Mouse (Mus musculus): ENCODE results near the gene Mtmr10.

Mtmr10 gene

DNA sequence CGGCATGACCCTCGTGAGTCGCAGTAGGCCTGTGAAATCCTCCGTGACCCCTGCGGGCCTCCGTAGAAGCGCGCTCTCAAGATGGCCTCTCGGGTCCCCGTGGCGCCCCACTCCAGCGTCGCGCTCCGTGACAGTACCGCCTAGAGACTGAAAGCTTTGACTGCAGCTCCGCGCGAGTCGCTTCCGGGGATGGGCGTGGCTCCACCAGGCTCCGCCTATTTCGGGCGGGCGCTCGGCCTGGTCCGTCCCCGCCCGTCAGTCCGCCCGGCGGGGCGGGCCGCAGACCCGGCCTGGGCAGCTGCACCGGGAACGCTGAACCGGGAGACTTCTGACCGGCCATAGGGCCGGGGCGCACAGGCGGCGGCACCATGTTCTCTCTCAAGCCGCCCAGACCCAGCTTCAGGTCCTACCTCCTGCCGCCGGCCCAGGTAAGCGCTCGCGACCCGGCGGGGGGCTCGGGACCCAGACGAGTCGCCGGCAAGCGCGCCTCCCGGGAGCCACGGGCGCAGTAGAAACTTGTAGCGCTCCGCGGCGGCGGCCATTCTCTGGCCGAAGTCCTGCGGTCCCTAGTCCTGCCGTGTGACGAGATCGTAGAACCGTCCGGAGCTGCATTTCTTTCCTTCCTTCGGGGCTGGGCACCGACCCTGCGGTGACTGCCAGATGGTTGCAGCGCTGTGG is at the start of gene Mtmr10:
Mtmr10 (plus strand) TSS at position 240 of the 678 bp plus-strand sequence.
- no peak for TF ChIP-seq NANOG (IDR thresholded peaks at IDR 0.05; ENCODE audit: borderline replicate concordance, low read length)
- TF ChIP-seq POU5F1 (IDR thresholded peaks at IDR 0.05; ENCODE audit: borderline replicate concordance, low read length): no peak
- no peak for TF ChIP-seq CTCF (conservative IDR thresholded peaks at IDR 0.05; ENCODE audit: low read length)
- H3K9me3 ChIP-seq (ENCODE audit: low read length): no peaks in the 10 kb centered on the region
- peak within 1 kb of the TSS; percentile 94 for H3K4me3 ChIP-seq (replicated peaks; ENCODE audit: low read length)
- peaks cover 8% of the 10 kb centered on the region for H3K4me1 ChIP-seq (replicated peaks; ENCODE audit: low read depth, low read length)
- peaks cover 9% of the 10 kb centered on the region for H3K27me3 ChIP-seq (ENCODE audit: insufficient read depth, low read length)
- no peaks in the 10 kb centered on the region; the same call in 1 of the 2 replicates for H3K36me3 ChIP-seq (ENCODE audit: insufficient read depth, low read length)

DNA sequence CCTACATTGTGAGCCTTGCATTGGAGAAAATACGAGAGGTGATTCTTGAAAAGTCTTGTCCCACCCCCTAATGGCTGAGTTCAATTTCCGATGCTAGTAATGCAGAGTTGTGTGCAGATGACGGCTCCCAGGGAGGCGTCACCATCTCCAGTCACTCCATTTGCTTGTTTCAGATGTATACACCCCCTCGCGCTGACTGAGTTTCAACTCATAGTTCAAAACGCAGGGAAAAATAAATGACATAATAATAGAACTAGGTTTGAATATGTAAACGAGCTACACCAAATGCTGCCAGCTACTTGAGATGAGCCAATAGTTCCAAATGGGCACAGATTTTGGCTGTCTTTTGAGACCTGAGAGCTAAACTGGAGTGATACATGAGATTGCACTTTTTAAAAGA is 49.7 kb upstream of the Mtmr10 start:
- no peaks in the 10 kb centered on the region for H3K9me3 ChIP-seq (ENCODE audit: low read length)
- TF ChIP-seq POU5F1 (IDR thresholded peaks at IDR 0.05; ENCODE audit: borderline replicate concordance, low read length) (no peak), CTCF (conservative IDR thresholded peaks at IDR 0.05; ENCODE audit: low read length) (no peak), NANOG (IDR thresholded peaks at IDR 0.05; ENCODE audit: borderline replicate concordance, low read length) (no peak)
- no peak overlapping the region for H3K4me3 ChIP-seq (replicated peaks; ENCODE audit: low read length)
- no peaks in the 10 kb centered on the region for H3K36me3 ChIP-seq (ENCODE audit: insufficient read depth, low read length)
- peaks cover 4% of the 10 kb centered on the region; the same call in 1 of the 2 replicates for H3K4me1 ChIP-seq (replicated peaks; ENCODE audit: low read depth, low read length)
- no peaks in the 10 kb centered on the region; the same call in 1 of the 2 replicates for H3K27me3 ChIP-seq (ENCODE audit: insufficient read depth, low read length)

GRCm38 (mm10) chr7:64238410-64239086 is 48.9 kb upstream of the Mtmr10 start:
- no peaks in the 10 kb centered on the region; the same call in 1 of the 2 replicates for H3K27me3 ChIP-seq (ENCODE audit: insufficient read depth, low read length)
- peaks cover 4% of the 10 kb centered on the region; the same call in 1 of the 2 replicates for H3K4me1 ChIP-seq (replicated peaks; ENCODE audit: low read depth, low read length)
- TF ChIP-seq NANOG (IDR thresholded peaks at IDR 0.05; ENCODE audit: borderline replicate concordance, low read length) (no peak), CTCF (conservative IDR thresholded peaks at IDR 0.05; ENCODE audit: low read length) (no peak), POU5F1 (IDR thresholded peaks at IDR 0.05; ENCODE audit: borderline replicate concordance, low read length) (no peak)
- no peaks in the 10 kb centered on the region for H3K9me3 ChIP-seq (ENCODE audit: low read length)
- no peak overlapping the region for H3K4me3 ChIP-seq (replicated peaks; ENCODE audit: low read length)
- H3K36me3 ChIP-seq (ENCODE audit: insufficient read depth, low read length): no peaks in the 10 kb centered on the region

GRCm38 (mm10) chr7:64239138-64239805 is 48.2 kb upstream of the Mtmr10 start:
- Histone ChIP-seq H3K36me3 (ENCODE audit: insufficient read depth, low read length) (no peaks in the 10 kb centered on the region), H3K27me3 (ENCODE audit: insufficient read depth, low read length) (no peaks in the 10 kb centered on the region; the same call in 1 of the 2 replicates), H3K9me3 (ENCODE audit: low read length) (no peaks in the 10 kb centered on the region), H3K4me1 (replicated peaks; ENCODE audit: low read depth, low read length) (peaks cover 4% of the 10 kb centered on the region; the same call in 1 of the 2 replicates), H3K4me3 (replicated peaks; ENCODE audit: low read length) (no peak overlapping the region)
- TF ChIP-seq CTCF (conservative IDR thresholded peaks at IDR 0.05; ENCODE audit: low read length) (no peak), NANOG (IDR thresholded peaks at IDR 0.05; ENCODE audit: borderline replicate concordance, low read length) (no peak), POU5F1 (IDR thresholded peaks at IDR 0.05; ENCODE audit: borderline replicate concordance, low read length) (no peak)

DNA sequence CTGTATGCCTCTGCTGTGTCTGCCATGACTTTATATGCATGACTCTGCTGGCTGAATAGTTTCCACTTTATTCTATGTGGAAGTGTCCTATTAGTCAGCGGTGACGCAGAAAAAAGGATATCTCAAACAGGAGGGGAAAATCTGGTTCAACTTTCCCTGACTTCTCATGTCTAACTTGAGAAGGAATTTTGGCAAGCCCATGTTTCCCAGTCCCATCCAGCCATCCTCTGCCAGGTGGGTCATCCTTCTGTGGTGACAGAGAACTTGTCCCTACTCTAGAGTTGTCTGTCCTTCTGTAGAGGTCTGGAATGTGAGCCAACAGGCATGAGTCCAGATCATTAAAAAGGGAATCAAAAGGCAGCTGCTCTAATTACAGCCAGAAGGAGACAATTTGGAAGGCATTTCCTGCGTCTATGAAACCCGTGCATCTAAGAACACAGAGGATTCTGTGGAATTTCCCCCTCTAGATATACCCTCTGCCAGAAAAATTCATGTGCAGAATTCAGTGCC is 47.6 kb upstream of the Mtmr10 start:
- Histone ChIP-seq H3K27me3 (ENCODE audit: insufficient read depth, low read length) (no peaks in the 10 kb centered on the region), H3K36me3 (ENCODE audit: insufficient read depth, low read length) (no peaks in the 10 kb centered on the region), H3K9me3 (ENCODE audit: low read length) (no peaks in the 10 kb centered on the region), H3K4me3 (replicated peaks; ENCODE audit: low read length) (no peak overlapping the region), H3K4me1 (replicated peaks; ENCODE audit: low read depth, low read length) (peaks cover 4% of the 10 kb centered on the region; the same call in 1 of the 2 replicates)
- no peak for TF ChIP-seq POU5F1 (IDR thresholded peaks at IDR 0.05; ENCODE audit: borderline replicate concordance, low read length)
- TF ChIP-seq CTCF (conservative IDR thresholded peaks at IDR 0.05; ENCODE audit: low read length): no peak
- TF ChIP-seq NANOG (IDR thresholded peaks at IDR 0.05; ENCODE audit: borderline replicate concordance, low read length): no peak

DNA sequence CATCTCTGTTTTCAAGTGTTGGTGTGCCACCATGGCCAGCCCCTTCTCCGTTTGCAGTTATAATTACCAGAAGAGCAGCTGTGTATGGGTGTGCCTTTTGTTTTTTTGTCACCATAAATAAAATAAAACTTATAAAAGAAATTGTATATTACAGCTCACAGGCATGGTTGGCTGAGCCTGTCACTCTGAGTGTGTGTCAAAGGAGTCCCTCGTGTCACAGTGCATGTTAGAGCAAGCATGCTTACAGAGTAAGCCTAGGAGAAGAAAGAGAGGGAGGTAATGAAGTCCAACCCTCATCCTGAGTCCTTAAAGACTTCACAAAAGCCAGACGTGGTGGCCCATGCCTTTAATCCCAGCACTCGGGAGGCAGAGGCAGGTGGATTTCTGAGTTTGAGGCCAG is 45.0 kb upstream of the Mtmr10 start:
- H3K36me3 ChIP-seq (ENCODE audit: insufficient read depth, low read length): no peaks in the 10 kb centered on the region
- no peak for TF ChIP-seq POU5F1 (IDR thresholded peaks at IDR 0.05; ENCODE audit: borderline replicate concordance, low read length)
- no peak for TF ChIP-seq CTCF (conservative IDR thresholded peaks at IDR 0.05; ENCODE audit: low read length)
- no peak for TF ChIP-seq NANOG (IDR thresholded peaks at IDR 0.05; ENCODE audit: borderline replicate concordance, low read length)
- no peaks in the 10 kb centered on the region for H3K27me3 ChIP-seq (ENCODE audit: insufficient read depth, low read length)
- H3K4me1 ChIP-seq (replicated peaks; ENCODE audit: low read depth, low read length): peaks cover 4% of the 10 kb centered on the region; the same call in 1 of the 2 replicates
- H3K4me3 ChIP-seq (replicated peaks; ENCODE audit: low read length): no peak overlapping the region
- no peaks in the 10 kb centered on the region for H3K9me3 ChIP-seq (ENCODE audit: low read length)

- H3K4me3 ChIP-seq (replicated peaks; ENCODE audit: low read length): no peak overlapping the region
- H3K9me3 ChIP-seq (ENCODE audit: low read length): no peaks in the 10 kb centered on the region
- no peaks in the 10 kb centered on the region for H3K27me3 ChIP-seq (ENCODE audit: insufficient read depth, low read length)
- H3K4me1 ChIP-seq (replicated peaks; ENCODE audit: low read depth, low read length): no peaks in the 10 kb centered on the region
- H3K36me3 ChIP-seq (ENCODE audit: insufficient read depth, low read length): no peaks in the 10 kb centered on the region
- TF ChIP-seq NANOG (IDR thresholded peaks at IDR 0.05; ENCODE audit: borderline replicate concordance, low read length) (no peak), POU5F1 (IDR thresholded peaks at IDR 0.05; ENCODE audit: borderline replicate concordance, low read length) (no peak)
Measured at GRCm38 (mm10) chr7:64244371-64244770, 43.1 kb upstream of the Mtmr10 start.

GRCm38 (mm10) chr7:64246713-64247112 is 40.7 kb upstream of the Mtmr10 start:
- Histone ChIP-seq H3K9me3 (ENCODE audit: low read length) (no peaks in the 10 kb centered on the region), H3K27me3 (ENCODE audit: insufficient read depth, low read length) (0 out of 2 replicates have a peak, but pooled peaks cover 2% of the 10 kb centered on the region), H3K4me1 (replicated peaks; ENCODE audit: low read depth, low read length) (no peaks in the 10 kb centered on the region), H3K4me3 (replicated peaks; ENCODE audit: low read length) (no peak overlapping the region), H3K36me3 (ENCODE audit: insufficient read depth, low read length) (no peaks in the 10 kb centered on the region)
- TF ChIP-seq CTCF (conservative IDR thresholded peaks at IDR 0.05; ENCODE audit: low read length) (no peak), POU5F1 (IDR thresholded peaks at IDR 0.05; ENCODE audit: borderline replicate concordance, low read length) (no peak), NANOG (IDR thresholded peaks at IDR 0.05; ENCODE audit: borderline replicate concordance, low read length) (no peak)
